Mouse (Mus musculus) limb, embryonic 10.5 days (tissue): ENCODE measurements around the gene Zfp467. TPM values are rescaled to one million over a fixed set of nuclear protein-coding genes. Genes with fewer than 3 reads are reported as not detected.

Source experiments
- DNase-seq: peaks from one replicate; pipeline ENCODE4 v3.0.0-alpha.2; 2017; ENCODE audit warnings: low spot score
- H3K27ac ChIP-seq: fragments of 300-500 bp; sonication (generic); 2 replicates; pipeline ENCODE4 v1.5.1; 2016; ENCODE audit warnings: mild to moderate bottlenecking
- H3K27me3 ChIP-seq: fragments of 300-500 bp; sonication (generic); 2 replicates; pipeline ENCODE4 v1.6.1; 2016; ENCODE audit warnings: low read depth, mild to moderate bottlenecking; ENCODE audit not compliant: poor library complexity, severe bottlenecking
- H3K36me3 ChIP-seq: fragments of 300-500 bp; sonication (generic); 2 replicates; pipeline ENCODE4 v1.6.1; 2016; ENCODE audit warnings: mild to moderate bottlenecking, moderate library complexity
- H3K4me1 ChIP-seq: fragments of 300-500 bp; sonication (generic); 2 replicates; pipeline ENCODE4 v1.6.1; 2016
- H3K4me3 ChIP-seq: fragments of 300-500 bp; sonication (generic); 2 replicates; pipeline ENCODE4 v1.5.1; 2016; ENCODE audit warnings: mild to moderate bottlenecking, moderate library complexity
- H3K9me3 ChIP-seq: fragments of 300-500 bp; sonication (generic); replicated peaks from 2 replicates; pipeline ENCODE4 v1.6.1; 2016; ENCODE audit warnings: mild to moderate bottlenecking
- WGBS: fragments of 180-500 bp; shearing (Covaris S2); methylation state at CpG from one replicate; pipeline ENCODE4 v1.1.7; 2016; 5-methylcytosine and 5-hydroxymethylcytosine counted together
- polyA plus RNA-seq: library from polyadenylated mRNA; unstranded; fragments of >200 nt; fragmentation: Nextera tagmentation; extraction: Ambion mirVana; gene quantifications from 2 replicates; pipeline ENCODE4 v1.2.1, GENCODE M21; 2016

Gene Zfp467
- polyA plus RNA-seq, 1 experiment from 2014 or later: 19.6 TPM

GRCm38 (mm10) chr6:48452151-48452550, 6.5 kb upstream of the Zfp467 start:
- no peaks in the 10 kb centered on the region for H3K9me3 ChIP-seq
- 77% methylated on average over 1 of the region's 1 CpGs for whole genome bisulfite sequencing
- H3K4me1 ChIP-seq: peaks cover 28% of the 10 kb centered on the region
- no peak overlapping the region for H3K27ac ChIP-seq
- H3K4me3 ChIP-seq: no peak overlapping the region
- H3K27me3 ChIP-seq: no peaks in the 10 kb centered on the region
- no peaks in the 10 kb centered on the region for H3K36me3 ChIP-seq
- DNase-seq: no peak

GRCm38 (mm10) chr6:48448527-48448926, 2.9 kb upstream of the Zfp467 start:
- Histone ChIP-seq H3K36me3 (no peaks in the 10 kb centered on the region), H3K4me1 (peaks cover 41% of the 10 kb centered on the region), H3K27ac (no peak overlapping the region), H3K27me3 (no peaks in the 10 kb centered on the region), H3K9me3 (no peaks in the 10 kb centered on the region), H3K4me3 (no peak overlapping the region)
- no peak for DNase-seq
- 75% methylated on average over 7 of the region's 7 CpGs for WGBS

GRCm38 (mm10) chr6:48447929-48448328, 2.3 kb upstream of the Zfp467 start, which contains the start of gene Sspo:
Gene Sspo, plus strand, starts transcription at chr6:48448229.
- Histone ChIP-seq H3K27me3 (no peaks in the 10 kb centered on the region), H3K36me3 (no peaks in the 10 kb centered on the region), H3K9me3 (no peaks in the 10 kb centered on the region), H3K4me3 (no peak within 1 kb of the TSS), H3K4me1 (peaks cover 47% of the 10 kb centered on the region), H3K27ac (no peak within 1 kb of the TSS; the same call in 1 of the 2 replicates)
- DNase-seq: no peak
- 81% methylated on average over 1 of the region's 1 CpGs for WGBS

GRCm38 (mm10) chr6:48446896-48447295, 1.3 kb upstream of the Zfp467 start:
- DNase-seq: no peak
- Histone ChIP-seq H3K27ac (peak overlapping the region; percentile 34; the same call in 1 of the 2 replicates), H3K9me3 (no peaks in the 10 kb centered on the region), H3K27me3 (no peaks in the 10 kb centered on the region), H3K36me3 (peaks cover 8% of the 10 kb centered on the region), H3K4me1 (peaks cover 49% of the 10 kb centered on the region), H3K4me3 (no peak overlapping the region)
- WGBS: 82% methylated on average over 3 of the region's 3 CpGs

- H3K4me1 ChIP-seq: peaks cover 54% of the 10 kb centered on the region
- peaks cover 15% of the 10 kb centered on the region for H3K36me3 ChIP-seq
- peak overlapping the region; percentile 84 for H3K4me3 ChIP-seq
- no peaks in the 10 kb centered on the region for H3K9me3 ChIP-seq
- peak overlapping the region; percentile 98 for H3K27ac ChIP-seq
- H3K27me3 ChIP-seq: peaks cover under 1% of the 10 kb centered on the region; the same call in 1 of the 2 replicates
- 41% methylated on average over 3 of the region's 3 CpGs for WGBS
- DNase-seq: no peak
Measured at GRCm38 (mm10) chr6:48446256-48446655, 631 bp upstream of the Zfp467 start.

GRCm38 (mm10) chr6:48444310-48445180, 1.1 kb downstream of the Zfp467 start:
- Histone ChIP-seq H3K9me3 (no peaks in the 10 kb centered on the region), H3K27ac (peak overlapping the region; percentile 98)
- 1% methylated on average over 33 of the region's 34 CpGs for WGBS

GRCm38 (mm10) chr6:48443592-48444309, 1.9 kb downstream of the Zfp467 start:
- peaks cover 25% of the 10 kb centered on the region for H3K27me3 ChIP-seq
- peaks cover 79% of the 10 kb centered on the region for H3K4me1 ChIP-seq
- H3K27ac ChIP-seq: peak overlapping the region; percentile 98
- peak; percentile 97 for DNase-seq
- WGBS: 3% methylated on average over 19 of the region's 19 CpGs
- peaks cover 39% of the 10 kb centered on the region for H3K36me3 ChIP-seq
- H3K4me3 ChIP-seq: peak overlapping the region; percentile 84
- no peaks in the 10 kb centered on the region for H3K9me3 ChIP-seq

More at GRCm38 (mm10) chr6:48444310-48445180, 1.1 kb downstream of the Zfp467 start:
- peaks cover 71% of the 10 kb centered on the region for H3K4me1 ChIP-seq
- H3K4me3 ChIP-seq: peak overlapping the region; percentile 84
- peak; percentile 97 for DNase-seq
- H3K36me3 ChIP-seq: peaks cover 31% of the 10 kb centered on the region
- peaks cover 17% of the 10 kb centered on the region for H3K27me3 ChIP-seq

- WGBS: 33% methylated on average over 14 of the region's 14 CpGs
- Histone ChIP-seq H3K27me3 (peaks cover 49% of the 10 kb centered on the region), H3K36me3 (peaks cover 62% of the 10 kb centered on the region), H3K4me1 (peaks cover 64% of the 10 kb centered on the region), H3K4me3 (no peak overlapping the region), H3K9me3 (no peaks in the 10 kb centered on the region), H3K27ac (no peak overlapping the region)
- no peak for DNase-seq
Measured at GRCm38 (mm10) chr6:48440306-48441014, 5.2 kb downstream of the Zfp467 start.

GRCm38 (mm10) chr6:48439654-48440053, 6.0 kb downstream of the Zfp467 start:
- H3K27ac ChIP-seq: 0 out of 2 replicates have a peak overlapping the region, but pooled peaks have one; percentile 7

GRCm38 (mm10) chr6:48438475-48439125, 7.0 kb downstream of the Zfp467 start:
- Histone ChIP-seq H3K36me3 (peaks cover 62% of the 10 kb centered on the region), H3K4me1 (peaks cover 57% of the 10 kb centered on the region), H3K27me3 (peaks cover 49% of the 10 kb centered on the region), H3K4me3 (peak overlapping the region; percentile 41), H3K9me3 (no peaks in the 10 kb centered on the region), H3K27ac (peak overlapping the region; percentile 16)
- peak; percentile 63 for DNase-seq
- 6% methylated on average over 55 of the region's 55 CpGs for WGBS

More at GRCm38 (mm10) chr6:48439654-48440053, 6.0 kb downstream of the Zfp467 start:
- Histone ChIP-seq H3K9me3 (no peaks in the 10 kb centered on the region), H3K36me3 (peaks cover 62% of the 10 kb centered on the region), H3K27me3 (peaks cover 49% of the 10 kb centered on the region), H3K4me1 (peaks cover 65% of the 10 kb centered on the region), H3K4me3 (peak overlapping the region; percentile 41; the same call in 1 of the 2 replicates)
- no peak for DNase-seq

- Histone ChIP-seq H3K27ac (peak overlapping the region; percentile 16; the same call in 1 of the 2 replicates), H3K36me3 (peaks cover 62% of the 10 kb centered on the region), H3K4me3 (peak overlapping the region; percentile 41), H3K27me3 (peaks cover 49% of the 10 kb centered on the region), H3K4me1 (peaks cover 51% of the 10 kb centered on the region), H3K9me3 (no peaks in the 10 kb centered on the region)
- peak; percentile 50 for DNase-seq
- WGBS: 13% methylated on average over 35 of the region's 35 CpGs
Measured at GRCm38 (mm10) chr6:48437679-48438376, 7.8 kb downstream of the Zfp467 start.
